Mouse (Mus musculus): ENCODE measurements around the gene Rps6ka2.
"Not testable (repeated sequence)": the region's sequence is repeated elsewhere in the genome, so short reads cannot be mapped to it uniquely, and the experiment has no call there.

Gene Rps6ka2

GRCm38 (mm10) chr17:7169627-7170303 is at the start of gene Rps6ka2:
Gene Rps6ka2, plus strand, starts transcription at chr17:7170115.
- DNase-seq (ENCODE audit: low read depth, low spot score): peak; percentile 93

- not testable (repeated sequence) for DNase-seq (ENCODE audit: low read depth, low spot score)
These were observed 49.1 kb upstream of the Rps6ka2 start for GRCm38 (mm10) chr17:7120835-7121234.

GRCm38 (mm10) chr17:7122554-7122953 is 47.4 kb upstream of the Rps6ka2 start:
- DNase-seq (ENCODE audit: low read depth, low spot score): not testable (repeated sequence)

GRCm38 (mm10) chr17:7126475-7126874 is 43.4 kb upstream of the Rps6ka2 start:
- DNase-seq (ENCODE audit: low read depth, low spot score): not testable (repeated sequence)

GRCm38 (mm10) chr17:7134002-7134401 is 35.9 kb upstream of the Rps6ka2 start:
- not testable (repeated sequence) for DNase-seq (ENCODE audit: low read depth, low spot score)

- DNase-seq (ENCODE audit: low read depth, low spot score): not testable (repeated sequence)
These were observed 34.6 kb upstream of the Rps6ka2 start for GRCm38 (mm10) chr17:7135277-7135676.

- no peak for DNase-seq (ENCODE audit: low read depth, low spot score)
These were observed 31.6 kb upstream of the Rps6ka2 start for GRCm38 (mm10) chr17:7138186-7138925.

GRCm38 (mm10) chr17:7140399-7141174 is 29.3 kb upstream of the Rps6ka2 start:
- DNase-seq (ENCODE audit: low read depth, low spot score): no peak

- DNase-seq (ENCODE audit: low read depth, low spot score): peak; percentile 59
These were observed 27.5 kb upstream of the Rps6ka2 start for GRCm38 (mm10) chr17:7142367-7142766.

GRCm38 (mm10) chr17:7143885-7144518 is 25.9 kb upstream of the Rps6ka2 start:
- no peak for DNase-seq (ENCODE audit: low read depth, low spot score)

- DNase-seq (ENCODE audit: low read depth, low spot score): no peak
These were observed 24.4 kb upstream of the Rps6ka2 start for GRCm38 (mm10) chr17:7145373-7146058.

- no peak for DNase-seq (ENCODE audit: low read depth, low spot score)
These were observed 23.4 kb upstream of the Rps6ka2 start for GRCm38 (mm10) chr17:7146479-7146878.

- DNase-seq (ENCODE audit: low read depth, low spot score): no peak
These were observed 22.0 kb upstream of the Rps6ka2 start for GRCm38 (mm10) chr17:7147920-7148321.

- DNase-seq (ENCODE audit: low read depth, low spot score): no peak
These were observed 20.4 kb upstream of the Rps6ka2 start for GRCm38 (mm10) chr17:7149328-7150195.

- DNase-seq (ENCODE audit: low read depth, low spot score): no peak
These were observed 18.3 kb upstream of the Rps6ka2 start for GRCm38 (mm10) chr17:7151446-7152100.

- no peak for DNase-seq (ENCODE audit: low read depth, low spot score)
These were observed 17.3 kb upstream of the Rps6ka2 start for GRCm38 (mm10) chr17:7152662-7153061.

GRCm38 (mm10) chr17:7163955-7164354 is 6.0 kb upstream of the Rps6ka2 start:
- DNase-seq (ENCODE audit: low read depth, low spot score): no peak

GRCm38 (mm10) chr17:7165524-7165923 is 4.4 kb upstream of the Rps6ka2 start:
- no peak for DNase-seq (ENCODE audit: low read depth, low spot score)

- DNase-seq (ENCODE audit: low read depth, low spot score): peak; percentile 34
These were observed 821 bp upstream of the Rps6ka2 start for GRCm38 (mm10) chr17:7168961-7169626.
